Mouse (Mus musculus) myocyte (in vitro differentiated cells): ENCODE results near the gene Fto.

ENCODE experiments used
- MYOG ChIP-seq, 3 experiments: IDR thresholded peaks; one replicate each; pipeline ENCODE4 v1.6.1; 2011; ENCODE audit warnings: control low read depth in 2 of 3, low read depth in 2 of 3, mild to moderate bottlenecking in 2 of 3; ENCODE audit not compliant: insufficient read length in 2 of 3, control insufficient read depth in 1 of 3, insufficient read depth in 1 of 3
- POLR2A ChIP-seq: IDR thresholded peaks from one replicate; pipeline ENCODE4 v1.6.1; 2011; ENCODE audit warnings: low read depth, mild to moderate bottlenecking, control low read depth, moderate library complexity; ENCODE audit not compliant: insufficient read length

GRCm38 (mm10) chr8:91380796-91381542, 67.6 kb downstream of the Fto start:
- TF ChIP-seq POLR2A (no peak), MYOG (IDR thresholded peaks at IDR 0.05; ENCODE audit: control insufficient read depth in 1 of 3, insufficient read depth in 1 of 3, insufficient read length in 2 of 3, low read depth in 2 of 3) (no peak)
